ENCODE assay signal across 8 mouse cellular contexts in genomic region chr7:110768001-110768400, GRCm38 (mm10). TPM values are rescaled to one million over a fixed set of nuclear protein-coding genes. Genes with fewer than 3 reads are reported as not detected.
DNase-seq lines count a peak whose midpoint lies in the region; ATAC-seq and TF ChIP-seq lines count a peak whose summit lies in the region.

Gene Ampd3, plus strand, starts transcription at chr7:110768206.

- H3K4me3 ChIP-seq in lung, adult 2 months (replicated peaks; ENCODE audit: extremely low read depth, low read depth, low read length): peak within 1 kb of the TSS; percentile 85
- peak within 1 kb of the TSS; percentile 61 to 71 for H3K4me3 ChIP-seq in heart, embryonic 14.5 days (ENCODE audit: control insufficient read depth in 1 of 2, insufficient read depth in 1 of 2, low read depth in 1 of 2, low read length in 2 of 2)
- H3K4me3 ChIP-seq in lung, postnatal 0 days (ENCODE audit: low read depth, low read length): peak within 1 kb of the TSS; percentile 51

- 32% methylated on average over 16 of the region's 16 CpGs for WGBS in lung, adult 2 months
- 16% methylated on average over 16 of the region's 16 CpGs for WGBS in heart, embryonic 14.5 days
- 25% methylated on average over 13 of the region's 16 CpGs for WGBS in lung, postnatal 0 days

- no peak; the same call in 1 of the 2 replicates for ATAC-seq in heart, embryonic 14.5 days (ENCODE audit: insufficient number of reproducible peaks, insufficient read depth, low FRiP score, low read depth)
- ATAC-seq in lung, postnatal 0 days: 0 out of 2 replicates have a peak, but pooled peaks have one; percentile 3

- H3K27me3 ChIP-seq in heart, embryonic 14.5 days (ENCODE audit: control insufficient read depth, insufficient read depth, low read length): no peaks in the 10 kb centered on the region; the same call in 1 of the 2 replicates
- H3K27me3 ChIP-seq in lung, postnatal 0 days (replicated peaks; ENCODE audit: insufficient read depth, low read length): no peaks in the 10 kb centered on the region; the same call in 1 of the 2 replicates

- no peaks in the 10 kb centered on the region for H3K9me3 ChIP-seq in heart, embryonic 14.5 days (ENCODE audit: control insufficient read depth, low read length)
- H3K9me3 ChIP-seq in lung, postnatal 0 days (ENCODE audit: low read length): no peaks in the 10 kb centered on the region

- TF ChIP-seq POLR2A in lung, adult 2 months (IDR thresholded peaks at IDR 0.05; ENCODE audit: borderline replicate concordance, extremely low read depth, low read depth, low read length): peak; percentile 20; the same call in 1 of the 2 replicates

- no peaks in the 10 kb centered on the region for H3K36me3 ChIP-seq in heart, embryonic 14.5 days (ENCODE audit: control insufficient read depth, insufficient read depth, low read length)
- no peaks in the 10 kb centered on the region for H3K36me3 ChIP-seq in lung, postnatal 0 days (ENCODE audit: insufficient read depth, low read length)

- no peak for TF ChIP-seq EP300 in lung, postnatal 0 days (IDR thresholded peaks at IDR 0.05)

- peak within 1 kb of the TSS; percentile 96 for H3K4me2 ChIP-seq in heart, embryonic 14.5 days (ENCODE audit: low read length)
- H3K4me2 ChIP-seq in lung, postnatal 0 days (replicated peaks; ENCODE audit: low read depth, low read length): peak within 1 kb of the TSS; percentile 98

- no peak within 1 kb of the TSS; a peak in 2 of 4 replicates for H3K27ac ChIP-seq in heart, embryonic 14.5 days (replicated peaks in 1 of 2; ENCODE audit: control insufficient read depth in 1 of 2, insufficient read depth in 1 of 2, low read depth in 2 of 2, low read length in 2 of 2)
- H3K27ac ChIP-seq in lung, postnatal 0 days (ENCODE audit: low read length): peak within 1 kb of the TSS; percentile 47

- TF ChIP-seq CTCF in lung, adult 2 months (IDR thresholded peaks at IDR 0.05; ENCODE audit: insufficient read depth, low read length): no peak
- no peak for TF ChIP-seq CTCF in lung, postnatal 0 days (IDR thresholded peaks at IDR 0.05)

- peak within 1 kb of the TSS; percentile 86 for H3K9ac ChIP-seq in heart, embryonic 14.5 days (ENCODE audit: low read length)
- peak within 1 kb of the TSS; percentile 52; the same call in 1 of the 2 replicates for H3K9ac ChIP-seq in lung, postnatal 0 days (replicated peaks; ENCODE audit: low read depth)

- DNase-seq in lung, adult 2 months: peak; percentile 33
- no peak for DNase-seq in lung, postnatal 25 days (ENCODE audit: low spot score)
- DNase-seq in cerebellum, postnatal 36 days: peak; percentile 33 to 42
- DNase-seq in kidney, postnatal 10 days: peak; percentile 64
- peak; percentile 31 for DNase-seq in lung, postnatal 0 days (ENCODE audit: low spot score)
- no peak for DNase-seq in embryo, embryonic 10 days (ENCODE audit: low spot score)
- DNase-seq in adipocyte (ENCODE audit: low spot score): no peak

- peaks cover 4% of the 10 kb centered on the region for H3K4me1 ChIP-seq in lung, adult 2 months (ENCODE audit: control insufficient read depth, insufficient read depth, low read length)
- peaks cover 12 to 26% of the 10 kb centered on the region in 2 experiments for H3K4me1 ChIP-seq in heart, embryonic 14.5 days (ENCODE audit: control insufficient read depth in 2 of 2, insufficient read depth in 2 of 2, low read length in 2 of 2)
- peaks cover under 1% of the 10 kb centered on the region; the same call in 1 of the 2 replicates for H3K4me1 ChIP-seq in lung, postnatal 0 days (ENCODE audit: insufficient read depth, low read depth, low read length)

RNA-seq across cellular contexts. Expression of gene Ampd3, which starts in this region (rescaled TPM):
- 21.8 and 23.5 TPM in 2 replicates for polyA plus RNA-seq in lung, adult 2 months (2012; rRNA removed)
- 5.8 and 7.9 TPM in 2 replicates for polyA plus RNA-seq in heart, embryonic 14.5 days (2014; fragmentation: Nextera tagmentation; extraction: Ambion mirVana)
- polyA plus RNA-seq in lung, postnatal 0 days (2015; fragmentation: Nextera tagmentation; extraction: Ambion mirVana): 5.0 and 5.2 TPM in 2 replicates

Comparison
In these comparisons a context has a peak if more than half of its experiments do, and no peak if none do; other contexts are left out.
1. DNase-seq: peak in lung, adult 2 months (single experiment), cerebellum, postnatal 36 days (2 of 2), kidney, postnatal 10 days (single experiment) and lung, postnatal 0 days (single experiment); none in lung, postnatal 25 days (single experiment), embryo, embryonic 10 days (single experiment) and adipocyte (single experiment).
2. Peak in every context shown above with its lines, with median percentiles within 50 percentile points of each other: H3K4me3 ChIP-seq.